Mouse (Mus musculus): ENCODE data around the gene Ankrd26.

- TF ChIP-seq CTCF (conservative IDR thresholded peaks at IDR 0.05; ENCODE audit: insufficient read depth, insufficient read length, low read depth, low read length) (0 out of 2 replicates have a peak, but pooled peaks have one; percentile 6), POLR2A (IDR thresholded peaks at IDR 0.05; ENCODE audit: low read depth, low read length) (no peak)
Observed at GRCm38 (mm10) chr6:118605974-118606373, 43.9 kb upstream of the Ankrd26 start.

Data from kidney, adult 2 months (tissue).